Mouse (Mus musculus): ENCODE measurements at regions not wholly inside any gene's neighbourhood (a gene's known extent, or its start where the extent isn't known, plus 50 kb on each side); places are given as distances from the start of the nearest gene placed in this dataset.
A peak's percentile ranks its signal among the peaks of the same experiment; 100 is the strongest.

DNA sequence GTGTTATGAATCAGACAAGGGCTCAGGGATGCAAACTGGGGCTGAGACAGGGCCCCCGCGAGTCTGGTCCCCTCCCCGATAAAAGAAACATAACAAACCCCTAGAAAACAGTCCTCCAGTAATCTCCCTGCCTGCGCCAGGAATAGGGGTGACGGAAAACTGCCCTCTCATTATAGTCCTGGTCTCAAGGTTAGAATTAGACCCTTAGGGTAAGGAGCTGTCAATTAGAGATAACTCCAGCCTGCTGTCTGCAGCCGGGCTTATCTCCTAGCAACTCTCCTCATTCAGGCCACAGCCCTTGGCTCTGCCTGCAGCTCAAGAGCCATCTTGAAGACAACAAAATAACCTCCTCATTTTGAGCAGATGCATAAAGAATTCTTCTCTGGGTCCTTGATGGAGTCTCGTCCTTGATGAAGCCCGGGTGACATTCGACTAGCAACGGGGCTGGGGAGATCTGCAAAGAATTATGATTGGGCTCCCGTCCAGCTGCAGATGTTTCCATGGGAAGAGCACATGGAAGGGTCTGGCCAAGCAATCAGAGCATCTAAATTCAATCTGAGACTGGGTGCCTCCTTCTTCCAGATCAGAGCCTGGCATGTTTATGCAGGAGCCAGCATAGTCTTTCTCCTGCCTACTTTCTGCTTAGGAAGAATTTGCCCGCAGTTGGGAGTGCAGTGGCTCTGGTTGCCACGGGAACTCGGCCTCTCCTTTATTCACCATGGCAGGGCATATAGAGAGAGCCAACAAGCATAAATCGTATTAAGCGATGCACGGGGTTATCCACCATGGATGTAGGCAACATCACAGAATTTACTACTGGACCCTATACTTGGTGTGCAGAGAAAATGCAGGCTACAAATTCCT lies 281.2 kb downstream of the Sox11 start:
- 4% methylated on average over 17 of the region's 17 CpGs for WGBS
- ATAC-seq (replicated peaks; ENCODE audit: low FRiP score) (peak; percentile 45; the same call in 1 of the 2 replicates), DNase-seq (ENCODE audit: low spot score) (peak; percentile 66)
- Histone ChIP-seq H3K36me3 (ENCODE audit: control insufficient read depth, insufficient read depth, low read length) (no peaks in the 10 kb centered on the region), H3K4me3 (ENCODE audit: low read depth, low read length) (peak overlapping the region; percentile 5; the same call in 1 of the 2 replicates), H3K27ac (ENCODE audit: low read depth, low read length) (peak overlapping the region; percentile 87), H3K27me3 (ENCODE audit: control insufficient read depth, insufficient read depth, low read length) (no peaks in the 10 kb centered on the region), H3K9me3 (ENCODE audit: control insufficient read depth, low read length) (no peaks in the 10 kb centered on the region), H3K4me2 (ENCODE audit: low read depth, low read length, severe bottlenecking) (peak overlapping the region; percentile 43), H3K9ac (ENCODE audit: low read length) (peak overlapping the region; percentile 57), H3K4me1 (replicated peaks; ENCODE audit: control insufficient read depth, insufficient read depth, low read length) (peaks cover 38% of the 10 kb centered on the region)

GRCm38 (mm10) chr12:27059885-27060284 lies 282.5 kb downstream of the Sox11 start:
- peak; percentile 79 for DNase-seq (ENCODE audit: low spot score)
- Histone ChIP-seq H3K4me1 (replicated peaks; ENCODE audit: control insufficient read depth, insufficient read depth, low read length) (peaks cover 33% of the 10 kb centered on the region), H3K4me3 (ENCODE audit: low read depth, low read length) (no peak overlapping the region), H3K27ac (ENCODE audit: low read depth, low read length) (peak overlapping the region; percentile 87), H3K9ac (ENCODE audit: low read length) (peak overlapping the region; percentile 57), H3K4me2 (ENCODE audit: low read depth, low read length, severe bottlenecking) (0 out of 2 replicates have a peak overlapping the region, but pooled peaks have one; percentile 8), H3K27me3 (ENCODE audit: control insufficient read depth, insufficient read depth, low read length) (no peaks in the 10 kb centered on the region), H3K36me3 (ENCODE audit: control insufficient read depth, insufficient read depth, low read length) (no peaks in the 10 kb centered on the region), H3K9me3 (ENCODE audit: control insufficient read depth, low read length) (no peaks in the 10 kb centered on the region)
- 13% methylated on average over 4 of the region's 4 CpGs for WGBS
- ATAC-seq (replicated peaks; ENCODE audit: low FRiP score): no peak

DNA sequence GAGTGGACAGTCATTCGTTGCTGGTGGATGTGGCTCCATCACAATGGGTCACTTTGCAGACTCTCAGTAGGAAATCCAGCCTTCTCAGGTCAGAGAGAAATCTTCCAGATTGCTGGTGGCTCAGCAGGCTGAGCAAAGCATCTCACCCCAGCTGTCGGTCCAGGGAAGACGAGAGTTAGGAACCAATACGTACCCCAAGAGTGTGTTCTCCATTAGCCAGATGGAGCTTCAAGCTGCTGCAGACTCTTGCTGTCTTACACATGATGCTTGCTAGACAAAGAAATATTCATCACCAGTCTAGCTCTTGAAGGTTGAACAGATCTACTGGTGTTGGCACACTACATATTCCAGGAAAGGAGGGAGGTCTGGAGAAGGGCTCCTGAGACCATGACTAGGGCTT lies 288.0 kb downstream of the Sox11 start:
- Histone ChIP-seq H3K4me1 (replicated peaks; ENCODE audit: control insufficient read depth, insufficient read depth, low read length) (0 out of 2 replicates have a peak, but pooled peaks cover 2% of the 10 kb centered on the region), H3K27ac (ENCODE audit: low read depth, low read length) (no peak overlapping the region), H3K4me2 (ENCODE audit: low read depth, low read length, severe bottlenecking) (no peak overlapping the region), H3K4me3 (ENCODE audit: low read depth, low read length) (no peak overlapping the region), H3K27me3 (ENCODE audit: control insufficient read depth, insufficient read depth, low read length) (no peaks in the 10 kb centered on the region), H3K9me3 (ENCODE audit: control insufficient read depth, low read length) (no peaks in the 10 kb centered on the region), H3K36me3 (ENCODE audit: control insufficient read depth, insufficient read depth, low read length) (no peaks in the 10 kb centered on the region), H3K9ac (ENCODE audit: low read length) (no peak overlapping the region)
- DNase-seq (ENCODE audit: low spot score) (no peak), ATAC-seq (replicated peaks; ENCODE audit: low FRiP score) (no peak)
- 95% methylated on average over 4 of the region's 4 CpGs for WGBS

DNA sequence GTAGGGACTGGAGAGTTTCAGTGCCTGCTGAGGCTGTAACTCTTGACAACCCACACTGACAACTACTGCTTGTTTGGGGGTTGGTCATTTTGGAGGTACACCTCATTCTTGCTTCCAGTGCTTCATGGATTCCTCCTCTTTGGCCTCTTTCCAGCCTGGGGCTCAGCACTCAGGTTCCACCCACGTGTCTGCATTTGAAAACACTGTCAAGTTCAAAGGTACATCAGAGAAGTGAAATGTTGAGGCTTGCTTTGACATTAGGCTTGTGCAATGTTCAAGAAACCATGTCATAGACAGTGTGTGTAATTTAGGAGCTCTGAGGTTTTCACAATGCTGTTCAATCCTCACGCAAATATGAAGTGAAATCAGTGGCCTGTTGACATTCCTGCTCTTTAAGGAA lies 304.5 kb downstream of the Sox11 start:
- Histone ChIP-seq H3K27ac (ENCODE audit: low read depth, low read length) (no peak overlapping the region), H3K4me3 (ENCODE audit: low read depth, low read length) (no peak overlapping the region), H3K9ac (ENCODE audit: low read length) (no peak overlapping the region), H3K4me2 (ENCODE audit: low read depth, low read length, severe bottlenecking) (no peak overlapping the region), H3K36me3 (ENCODE audit: control insufficient read depth, insufficient read depth, low read length) (no peaks in the 10 kb centered on the region), H3K27me3 (ENCODE audit: control insufficient read depth, insufficient read depth, low read length) (no peaks in the 10 kb centered on the region), H3K4me1 (replicated peaks; ENCODE audit: control insufficient read depth, insufficient read depth, low read length) (no peaks in the 10 kb centered on the region), H3K9me3 (ENCODE audit: control insufficient read depth, low read length) (no peaks in the 10 kb centered on the region)
- WGBS: 84% methylated on average over 2 of the region's 2 CpGs
- ATAC-seq (replicated peaks; ENCODE audit: low FRiP score): no peak
- DNase-seq (ENCODE audit: low spot score): no peak

GRCm38 (mm10) chr12:27019751-27020150 lies 322.6 kb downstream of the Sox11 start:
- no peak overlapping the region for H3K27ac ChIP-seq (ENCODE audit: low read depth, low read length)
- DNase-seq (ENCODE audit: low spot score) (no peak), ATAC-seq (replicated peaks; ENCODE audit: low FRiP score) (no peak)

DNA sequence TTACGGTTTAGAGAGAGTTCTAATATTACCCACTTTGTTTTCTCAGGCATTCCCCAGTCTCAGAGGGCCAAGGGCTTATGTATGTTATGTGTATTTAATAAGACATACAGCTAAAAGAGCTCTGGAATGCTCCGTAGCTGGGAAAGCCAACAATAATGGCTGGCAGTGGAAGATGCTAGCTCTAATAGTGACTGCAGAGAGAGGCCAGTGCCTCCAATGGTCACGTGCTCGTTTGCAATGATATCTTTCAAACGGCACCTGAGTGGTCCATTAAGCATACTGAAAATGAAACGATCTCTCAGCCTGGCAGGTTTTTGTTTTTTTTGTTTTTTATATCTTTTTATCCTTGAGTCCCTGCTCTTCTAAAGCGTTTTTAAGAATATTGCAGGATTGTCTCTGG lies 324.0 kb downstream of the Sox11 start:
- no peak for DNase-seq (ENCODE audit: low spot score)
- H3K9me3 ChIP-seq (ENCODE audit: control insufficient read depth, low read length): no peaks in the 10 kb centered on the region
- no peaks in the 10 kb centered on the region for H3K36me3 ChIP-seq (ENCODE audit: control insufficient read depth, insufficient read depth, low read length)
- no peaks in the 10 kb centered on the region for H3K27me3 ChIP-seq (ENCODE audit: control insufficient read depth, insufficient read depth, low read length)
- WGBS: 62% methylated on average over 7 of the region's 7 CpGs
- no peak overlapping the region for H3K4me2 ChIP-seq (ENCODE audit: low read depth, low read length, severe bottlenecking)
- H3K4me1 ChIP-seq (replicated peaks; ENCODE audit: control insufficient read depth, insufficient read depth, low read length): no peaks in the 10 kb centered on the region
- no peak overlapping the region for H3K4me3 ChIP-seq (ENCODE audit: low read depth, low read length)
- H3K9ac ChIP-seq (ENCODE audit: low read length): no peak overlapping the region
- no peak overlapping the region for H3K27ac ChIP-seq (ENCODE audit: low read depth, low read length)
- ATAC-seq (replicated peaks; ENCODE audit: low FRiP score): no peak

More at GRCm38 (mm10) chr12:27019751-27020150, 322.6 kb downstream of the Sox11 start:
- no peaks in the 10 kb centered on the region for H3K27me3 ChIP-seq (ENCODE audit: control insufficient read depth, insufficient read depth, low read length)
- no peaks in the 10 kb centered on the region for H3K36me3 ChIP-seq (ENCODE audit: control insufficient read depth, insufficient read depth, low read length)
- H3K4me1 ChIP-seq (replicated peaks; ENCODE audit: control insufficient read depth, insufficient read depth, low read length): no peaks in the 10 kb centered on the region
- 84% methylated on average over 4 of the region's 4 CpGs for WGBS
- H3K9me3 ChIP-seq (ENCODE audit: control insufficient read depth, low read length): no peaks in the 10 kb centered on the region
- no peak overlapping the region for H3K4me2 ChIP-seq (ENCODE audit: low read depth, low read length, severe bottlenecking)
- H3K9ac ChIP-seq (ENCODE audit: low read length): no peak overlapping the region
- H3K4me3 ChIP-seq (ENCODE audit: low read depth, low read length): no peak overlapping the region

DNA sequence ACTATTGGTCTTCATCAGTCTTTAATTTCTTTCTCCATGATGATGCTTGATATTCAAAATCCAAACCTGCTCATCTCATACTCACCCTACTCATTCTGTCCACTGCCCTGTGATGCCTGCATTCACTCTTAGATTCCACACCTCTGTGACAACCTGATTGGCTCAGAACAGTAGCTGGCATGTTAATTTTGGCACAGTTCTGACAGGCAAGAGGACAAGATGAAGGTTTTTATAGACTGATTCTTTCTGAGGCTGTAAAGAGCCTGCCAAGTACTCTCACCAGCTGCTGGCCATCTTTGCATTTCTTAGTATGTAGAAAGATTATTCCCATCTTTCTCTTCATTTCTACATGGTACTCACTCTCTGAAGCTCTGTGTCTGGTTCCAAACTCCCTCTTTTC lies 343.1 kb downstream of the Sox11 start:
- H3K27ac ChIP-seq (ENCODE audit: low read depth, low read length): no peak overlapping the region
- no peaks in the 10 kb centered on the region for H3K9me3 ChIP-seq (ENCODE audit: control insufficient read depth, low read length)
- no peak overlapping the region for H3K4me2 ChIP-seq (ENCODE audit: low read depth, low read length, severe bottlenecking)
- no peak overlapping the region for H3K9ac ChIP-seq (ENCODE audit: low read length)
- no peaks in the 10 kb centered on the region for H3K36me3 ChIP-seq (ENCODE audit: control insufficient read depth, insufficient read depth, low read length)
- no peaks in the 10 kb centered on the region for H3K27me3 ChIP-seq (ENCODE audit: control insufficient read depth, insufficient read depth, low read length)
- no peaks in the 10 kb centered on the region for H3K4me1 ChIP-seq (replicated peaks; ENCODE audit: control insufficient read depth, insufficient read depth, low read length)
- ATAC-seq (replicated peaks; ENCODE audit: low FRiP score) (no peak), DNase-seq (ENCODE audit: low spot score) (no peak)
- H3K4me3 ChIP-seq (ENCODE audit: low read depth, low read length): no peak overlapping the region

- no peaks in the 10 kb centered on the region for H3K36me3 ChIP-seq (ENCODE audit: control insufficient read depth, insufficient read depth, low read length)
- DNase-seq (ENCODE audit: low spot score) (peak; percentile 51), ATAC-seq (replicated peaks; ENCODE audit: low FRiP score) (0 out of 2 replicates have a peak, but pooled peaks have one; percentile 18)
- 27% methylated on average over 8 of the region's 8 CpGs for WGBS
- H3K27me3 ChIP-seq (ENCODE audit: control insufficient read depth, insufficient read depth, low read length): no peaks in the 10 kb centered on the region
- H3K4me3 ChIP-seq (ENCODE audit: low read depth, low read length): no peak overlapping the region
- no peak overlapping the region for H3K27ac ChIP-seq (ENCODE audit: low read depth, low read length)
- H3K9ac ChIP-seq (ENCODE audit: low read length): no peak overlapping the region
- no peaks in the 10 kb centered on the region; the same call in 1 of the 2 replicates for H3K4me1 ChIP-seq (replicated peaks; ENCODE audit: control insufficient read depth, insufficient read depth, low read length)
- H3K4me2 ChIP-seq (ENCODE audit: low read depth, low read length, severe bottlenecking): no peak overlapping the region
- no peaks in the 10 kb centered on the region for H3K9me3 ChIP-seq (ENCODE audit: control insufficient read depth, low read length)
Measured at GRCm38 (mm10) chr12:26976284-26977065, 365.9 kb downstream of the Sox11 start.

Data from forebrain, embryonic 11.5 days (tissue).